Mouse (Mus musculus): Measurements from ENCODE around the gene Tlr2. TPM values are rescaled to one million over a fixed set of nuclear protein-coding genes. Genes with fewer than 3 reads are reported as not detected.

Gene Tlr2
- 2.5 TPM for polyA plus RNA-seq (2015; fragmentation: Illumina TruSeq; extraction: RNeasy Lipid Tissue Mini Kit (QIAGEN cat#74804); ENCODE audit: insufficient read depth, low read depth, low replicate concordance)

DNA sequence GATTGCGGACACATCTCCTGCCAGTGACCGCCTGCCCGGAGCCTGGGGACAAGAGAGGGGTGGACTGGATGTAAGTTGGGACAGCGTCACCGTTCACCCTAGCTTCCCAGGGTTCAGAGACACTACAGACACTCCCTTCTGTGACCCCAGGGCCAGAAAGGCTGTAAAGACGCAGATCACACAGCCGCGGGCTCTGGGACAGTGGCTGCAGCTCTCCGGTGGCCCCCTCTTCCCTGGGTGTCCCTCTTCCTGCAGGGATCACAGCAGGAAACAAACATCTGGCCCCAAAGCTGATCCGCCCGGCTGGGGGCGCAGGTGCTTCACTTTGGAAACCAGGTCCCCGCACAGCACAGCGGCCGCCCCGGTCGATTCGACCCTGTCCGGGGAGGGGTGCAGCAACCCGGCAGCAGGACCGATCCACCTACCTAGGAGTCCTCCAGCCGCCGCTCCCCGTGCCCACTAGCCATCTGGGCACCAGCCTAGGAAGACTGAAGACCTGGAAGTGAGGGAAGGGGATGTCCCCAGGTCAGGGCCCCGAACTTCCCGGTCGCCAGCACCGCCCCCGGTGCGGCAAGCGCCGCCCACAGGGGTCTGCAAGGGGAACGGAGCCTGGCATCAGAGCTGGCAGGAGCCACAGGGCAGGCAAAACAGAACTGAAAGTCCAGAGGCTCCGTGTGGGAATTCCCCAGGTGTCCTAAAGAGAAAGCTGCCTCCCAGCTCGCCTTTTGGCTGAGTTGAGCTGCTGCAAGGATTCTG lies at the start of gene Tlr2:
Gene Tlr2, minus strand, starts transcription at position 673 of the 756 bp plus-strand sequence.

Other genes with a start within 250 kb of the Tlr2 start
- 1.8 TPM for gene Sfrp2, start 75.4 kb downstream of the Tlr2 start, polyA plus RNA-seq (2015; fragmentation: Illumina TruSeq; extraction: RNeasy Lipid Tissue Mini Kit (QIAGEN cat#74804); ENCODE audit: insufficient read depth, low read depth, low replicate concordance)
- gene Tmem131l, start 198.4 kb upstream of the Tlr2 start, polyA plus RNA-seq (2015; fragmentation: Illumina TruSeq; extraction: RNeasy Lipid Tissue Mini Kit (QIAGEN cat#74804); ENCODE audit: insufficient read depth, low read depth, low replicate concordance), result 31.6 TPM